ENCODE assay signal across 7 mouse cellular contexts in genomic region chr4:43025084-43025960, GRCm38 (mm10). TPM values are rescaled to one million over a fixed set of nuclear protein-coding genes. Genes with fewer than 3 reads are reported as not detected.
DNase-seq lines count a peak whose midpoint lies in the region; ATAC-seq and TF ChIP-seq lines count a peak whose summit lies in the region.

TSS of gene Pigo (minus strand) at chr4:43025819.

- H3K4me1 ChIP-seq in intestine, postnatal 0 days (replicated peaks; ENCODE audit: control insufficient read depth, insufficient read depth, low read length) = 0 out of 2 replicates have a peak, but pooled peaks cover 5% of the 10 kb centered on the region
- peaks cover 17% of the 10 kb centered on the region for H3K4me1 ChIP-seq in midbrain, embryonic 12.5 days
- H3K4me1 ChIP-seq in small intestine, adult 2 months (ENCODE audit: control insufficient read depth, insufficient read depth, insufficient read length, low read length) = peaks cover 9% of the 10 kb centered on the region; the same call in 1 of the 2 replicates

- ATAC-seq in intestine, postnatal 0 days = peak; percentile 94
- peak; percentile 92 for ATAC-seq in midbrain, embryonic 12.5 days (ENCODE audit: low FRiP score, low read depth)

- H3K4me2 ChIP-seq in intestine, postnatal 0 days (replicated peaks; ENCODE audit: low read depth) = peak within 1 kb of the TSS; percentile 68
- peak within 1 kb of the TSS; percentile 64 for H3K4me2 ChIP-seq in midbrain, embryonic 12.5 days (replicated peaks)

- DNase-seq in adrenal gland, adult 8-10 months = peak; percentile 91
- DNase-seq in embryo, embryonic 9.5 days (ENCODE audit: extremely low spot score) = peak; percentile 94
- no peak for DNase-seq in gonadal fat pad, adult 2 months (ENCODE audit: low read depth)
- DNase-seq in left cerebral cortex, postnatal 4 days = peak; percentile 97

- H3K4me3 ChIP-seq in intestine, postnatal 0 days (ENCODE audit: low read depth, low read length) = peak within 1 kb of the TSS; percentile 61
- peak within 1 kb of the TSS; percentile 57 for H3K4me3 ChIP-seq in midbrain, embryonic 12.5 days
- H3K4me3 ChIP-seq in small intestine, adult 2 months (ENCODE audit: low read depth, low read length) = peak within 1 kb of the TSS; percentile 76

- H3K27me3 ChIP-seq in intestine, postnatal 0 days (replicated peaks; ENCODE audit: control insufficient read depth, insufficient read depth, low read length) = no peaks in the 10 kb centered on the region
- no peaks in the 10 kb centered on the region for H3K27me3 ChIP-seq in midbrain, embryonic 12.5 days
- no peaks in the 10 kb centered on the region for H3K27me3 ChIP-seq in small intestine, adult 2 months (ENCODE audit: control insufficient read depth, insufficient read depth, low read length)

- intact Hi-C loops in left cerebral cortex, postnatal 4 days (cut with DNase I) = no loop called here

- WGBS in intestine, postnatal 0 days = 6% methylated on average over 42 of the region's 42 CpGs
- WGBS in midbrain, embryonic 12.5 days = 10% methylated on average over 42 of the region's 42 CpGs
- WGBS in small intestine, adult 2 months = 5% methylated on average over 42 of the region's 42 CpGs

- H3K9me3 ChIP-seq in intestine, postnatal 0 days (ENCODE audit: control insufficient read depth) = no peaks in the 10 kb centered on the region
- H3K9me3 ChIP-seq in midbrain, embryonic 12.5 days = no peaks in the 10 kb centered on the region

- peaks cover 45% of the 10 kb centered on the region for H3K36me3 ChIP-seq in intestine, postnatal 0 days (ENCODE audit: control insufficient read depth, insufficient read depth)
- H3K36me3 ChIP-seq in midbrain, embryonic 12.5 days = peaks cover 69% of the 10 kb centered on the region
- peaks cover 33% of the 10 kb centered on the region for H3K36me3 ChIP-seq in small intestine, adult 2 months (ENCODE audit: control insufficient read depth, insufficient read depth, low read length)

- peak; percentile 87 for TF ChIP-seq CTCF in intestine, postnatal 0 days (IDR thresholded peaks at IDR 0.05; ENCODE audit: low read depth)
- TF ChIP-seq CTCF in small intestine, adult 2 months (IDR thresholded peaks at IDR 0.05; ENCODE audit: extremely low read depth, insufficient read length, insufficient replicate concordance, low read depth, low read length) = peak; percentile 81

- peak within 1 kb of the TSS; percentile 90 for H3K27ac ChIP-seq in intestine, postnatal 0 days (ENCODE audit: low read depth, low read length)
- peak within 1 kb of the TSS; percentile 85 for H3K27ac ChIP-seq in midbrain, embryonic 12.5 days (replicated peaks)
- H3K27ac ChIP-seq in small intestine, adult 2 months (ENCODE audit: insufficient read depth, low read depth, low read length) = peak within 1 kb of the TSS; percentile 91

- peak within 1 kb of the TSS; percentile 41 for H3K9ac ChIP-seq in intestine, postnatal 0 days (ENCODE audit: low read depth, low read length)
- H3K9ac ChIP-seq in midbrain, embryonic 12.5 days (replicated peaks) = peak within 1 kb of the TSS; percentile 56

- peak; percentile 64 for TF ChIP-seq POLR2A in small intestine, adult 2 months (IDR thresholded peaks at IDR 0.05; ENCODE audit: low read depth, low read length)

RNA-seq across cellular contexts. Expression of gene Pigo, which starts in this region (rescaled TPM):
- total RNA-seq in adrenal gland, adult 8-10 months (2022) = 10 to 100 TPM; 14.8 to 30.8 (median 22.5) TPM
- polyA plus RNA-seq in gonadal fat pad, adult 2 months (2012; rRNA removed) = 18.0 and 24.3 TPM in 2 replicates
- 14.3 and 15.4 TPM in 2 replicates for polyA plus RNA-seq in intestine, postnatal 0 days (2015; fragmentation: Nextera tagmentation; extraction: Ambion mirVana)
- 10 to 100 TPM; 26.5 to 29.5 TPM for total RNA-seq in left cerebral cortex, postnatal 4 days (2021)
- polyA plus RNA-seq in midbrain, embryonic 12.5 days (2016; fragmentation: Nextera tagmentation; extraction: Ambion mirVana) = 25.2 and 27.5 TPM in 2 replicates
- polyA plus RNA-seq in small intestine, adult 2 months (2012; rRNA removed) = 20.0 and 30.6 TPM in 2 replicates
